ENCODE assay signal across 19 mouse cellular contexts in genomic region chr3:31019793-31020447, GRCm38 (mm10).
"Had no signal": no experiment of that assay in that cellular context is flagged by ENCODE, and none has a peak within 500 bp of the region (broad histone marks: within the 10 kb centered on the region; RNA-seq: fewer than 3 reads in every experiment).

No protein-coding gene starts in this region.

- H3K9ac ChIP-seq: liver, embryonic 13.5 days; lung, embryonic 14.5 days; midbrain, embryonic 12.5 days; midbrain, embryonic 15.5 days; neural tube, embryonic 12.5 days; neural tube, embryonic 15.5 days had no signal

- H3K4me3 ChIP-seq: left cerebral cortex, adult 2 months; liver, embryonic 13.5 days; midbrain, embryonic 12.5 days; midbrain, embryonic 15.5 days; neural tube, embryonic 12.5 days; neural tube, embryonic 15.5 days had no signal

- H3K4me2 ChIP-seq: liver, embryonic 13.5 days; lung, embryonic 14.5 days; midbrain, embryonic 12.5 days; midbrain, embryonic 15.5 days; neural tube, embryonic 12.5 days; neural tube, embryonic 15.5 days had no signal

- ATAC-seq: lung, postnatal 0 days; midbrain, embryonic 15.5 days had no signal

- H3K27me3 ChIP-seq: liver, embryonic 13.5 days; midbrain, embryonic 12.5 days; midbrain, embryonic 15.5 days; neural tube, embryonic 12.5 days; neural tube, embryonic 15.5 days had no signal

- H3K27ac ChIP-seq: left cerebral cortex, adult 2 months; liver, embryonic 13.5 days; macrophage; midbrain, embryonic 12.5 days; midbrain, embryonic 15.5 days; neural tube, embryonic 12.5 days; neural tube, embryonic 15.5 days; stomach, postnatal 0 days had no signal

- DNase-seq: kidney, postnatal 14 days; kidney, postnatal 4 days; layer of hippocampus, postnatal 36 days; liver, embryonic 13.5 days; right cerebral cortex, adult 18-20 months; right cerebral cortex, postnatal 14 days; right cerebral cortex, postnatal 4 days; thymus, adult 2 months; thymus, postnatal 14 days; thymus, postnatal 4 days had no signal

- H3K9me3 ChIP-seq: liver, embryonic 13.5 days; midbrain, embryonic 12.5 days; midbrain, embryonic 15.5 days; neural tube, embryonic 12.5 days; neural tube, embryonic 15.5 days had no signal

- H3K36me3 ChIP-seq: liver, embryonic 13.5 days; midbrain, embryonic 15.5 days had no signal
